Mouse (Mus musculus): ENCODE measurements around the gene Tipin.
"Not testable (repeated sequence)": the region's sequence is repeated elsewhere in the genome, so short reads cannot be mapped to it uniquely, and the experiment has no call there.

The Tipin gene

GRCm38 (mm10) chr9:64271249-64271648 lies 10.1 kb upstream of the Tipin start:
- no peak for DNase-seq (ENCODE audit: low spot score in 2 of 2)

- peak in 1 of 2 experiments; percentile 13 for DNase-seq (ENCODE audit: low spot score in 2 of 2)
These were observed 8.8 kb upstream of the Tipin start for GRCm38 (mm10) chr9:64272611-64273010.

GRCm38 (mm10) chr9:64273757-64274156 lies 7.6 kb upstream of the Tipin start:
- DNase-seq (ENCODE audit: low spot score in 2 of 2), result no peak

GRCm38 (mm10) chr9:64274291-64274690 lies 7.1 kb upstream of the Tipin start:
- DNase-seq (ENCODE audit: low spot score in 2 of 2), result no peak

- DNase-seq (ENCODE audit: low spot score in 2 of 2), result no peak
These were observed 6.5 kb upstream of the Tipin start for GRCm38 (mm10) chr9:64274919-64275318.

GRCm38 (mm10) chr9:64277706-64278105 lies 3.7 kb upstream of the Tipin start:
- peak; percentile 27 to 43 for DNase-seq (ENCODE audit: low spot score in 2 of 2)

- no peak for DNase-seq (ENCODE audit: low spot score in 2 of 2)
These were observed 2.6 kb upstream of the Tipin start for GRCm38 (mm10) chr9:64278665-64279310.

GRCm38 (mm10) chr9:64281781-64282178 lies 399 bp downstream of the Tipin start:
- DNase-seq (ENCODE audit: low spot score in 2 of 2), result no peak

- DNase-seq (ENCODE audit: low spot score in 2 of 2), result no peak
These were observed 1.1 kb downstream of the Tipin start for GRCm38 (mm10) chr9:64282404-64282987.

- not testable (repeated sequence) for DNase-seq (ENCODE audit: low spot score in 2 of 2)
These were observed 21.7 kb downstream of the Tipin start for GRCm38 (mm10) chr9:64303086-64303485.

GRCm38 (mm10) chr9:64306476-64307312 lies 25.3 kb downstream of the Tipin start:
- no peak for DNase-seq (ENCODE audit: low spot score in 2 of 2)

- DNase-seq (ENCODE audit: low spot score in 2 of 2), result no peak
These were observed 29.8 kb downstream of the Tipin start for GRCm38 (mm10) chr9:64310996-64311785.

- DNase-seq (ENCODE audit: low spot score in 2 of 2), result no peak
These were observed 30.7 kb downstream of the Tipin start for GRCm38 (mm10) chr9:64312128-64312527.

GRCm38 (mm10) chr9:64314696-64315095 lies 33.3 kb downstream of the Tipin start:
- no peak for DNase-seq (ENCODE audit: low spot score in 2 of 2)

- DNase-seq (ENCODE audit: low spot score in 2 of 2), result no peak
These were observed 35.6 kb downstream of the Tipin start for GRCm38 (mm10) chr9:64316986-64317385.

- no peak for DNase-seq (ENCODE audit: low spot score in 2 of 2)
These were observed 42.6 kb downstream of the Tipin start for GRCm38 (mm10) chr9:64323976-64324375.

GRCm38 (mm10) chr9:64335825-64336224 lies 54.4 kb downstream of the Tipin start:
- no peak for DNase-seq (ENCODE audit: low spot score in 2 of 2)

GRCm38 (mm10) chr9:64339361-64339760 lies 58.0 kb downstream of the Tipin start:
- no peak for DNase-seq (ENCODE audit: low spot score in 2 of 2)

- DNase-seq (ENCODE audit: low spot score in 2 of 2), result peak; percentile 72 to 75
These were observed 59.2 kb downstream of the Tipin start for GRCm38 (mm10) chr9:64340351-64341253.

- DNase-seq (ENCODE audit: low spot score in 2 of 2), result no peak
These were observed 59.8 kb downstream of the Tipin start, which contains the start of gene Dis3l for GRCm38 (mm10) chr9:64341254-64341566. TSS of gene Dis3l (minus strand) at chr9:64341288.

- no peak for DNase-seq (ENCODE audit: low spot score in 2 of 2)
These were observed 60.3 kb downstream of the Tipin start for GRCm38 (mm10) chr9:64341671-64342070.
